Mouse (Mus musculus) brain, embryonic 14.5 days (tissue): ENCODE measurements around the gene Plcb4. TPM values are rescaled to one million over a fixed set of nuclear protein-coding genes. Genes with fewer than 3 reads are reported as not detected.
"Not testable (repeated sequence)": the region's sequence is repeated elsewhere in the genome, so short reads cannot be mapped to it uniquely, and the experiment has no call there.

Source experiments
- DNase-seq: peaks from one replicate; pipeline ENCODE4 v3.0.0-alpha.2; 2011; ENCODE audit warnings: low read depth
- CTCF ChIP-seq: fragments of 200-500 bp; IDR thresholded peaks from 2 replicates; pipeline ENCODE4 v1.5.1; 2012; ENCODE audit warnings: inconsistent platforms, mild to moderate bottlenecking, moderate library complexity, borderline replicate concordance; ENCODE audit not compliant: insufficient read depth, insufficient read length; ENCODE audit errors: extremely low read depth
- POLR2A ChIP-seq: fragments of 200-500 bp; IDR thresholded peaks from 2 replicates; pipeline ENCODE4 v1.6.1; 2012; ENCODE audit warnings: mild to moderate bottlenecking, inconsistent platforms, borderline replicate concordance; ENCODE audit not compliant: poor library complexity, insufficient read depth, insufficient read length, severe bottlenecking; ENCODE audit errors: extremely low read depth
- polyA plus RNA-seq: library from polyadenylated mRNA; depleted of rRNA; stranded (reverse); fragments of >200 nt; gene quantifications from 2 replicates; pipeline ENCODE4 v1.2.3, GENCODE M21; 2012

Plcb4 gene
- polyA plus RNA-seq, 1 experiment = 40.1 TPM

GRCm38 (mm10) chr2:135983972-135984371, 325.2 kb downstream of the Plcb4 start:
- DNase-seq = no peak
- TF ChIP-seq POLR2A = no peak
- TF ChIP-seq CTCF = no peak

- TF ChIP-seq POLR2A (no peak), CTCF (peak; percentile 21; the same call in 1 of the 2 replicates)
- DNase-seq = no peak
Measured at GRCm38 (mm10) chr2:135985536-135986265, 326.9 kb downstream of the Plcb4 start.

DNA sequence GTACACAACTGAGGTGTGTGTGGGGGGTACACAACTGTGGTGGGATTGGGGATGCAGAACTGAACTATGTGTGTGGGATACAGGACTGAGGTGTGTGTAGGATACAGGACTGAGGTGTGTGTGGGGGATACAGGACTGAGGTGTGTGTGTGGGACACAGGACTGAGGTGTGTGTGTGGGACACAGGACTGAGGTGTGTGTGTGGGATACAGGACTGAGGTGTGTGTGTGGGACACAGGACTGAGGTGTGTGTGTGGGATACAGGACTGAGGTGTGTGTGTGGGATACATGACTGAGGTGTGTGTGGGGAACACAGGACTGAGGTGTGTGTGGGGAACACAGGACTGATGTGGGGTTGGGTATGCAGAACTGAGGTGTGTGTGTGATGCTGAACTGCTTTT, 329.7 kb downstream of the Plcb4 start:
- DNase-seq = not testable (repeated sequence)

DNA sequence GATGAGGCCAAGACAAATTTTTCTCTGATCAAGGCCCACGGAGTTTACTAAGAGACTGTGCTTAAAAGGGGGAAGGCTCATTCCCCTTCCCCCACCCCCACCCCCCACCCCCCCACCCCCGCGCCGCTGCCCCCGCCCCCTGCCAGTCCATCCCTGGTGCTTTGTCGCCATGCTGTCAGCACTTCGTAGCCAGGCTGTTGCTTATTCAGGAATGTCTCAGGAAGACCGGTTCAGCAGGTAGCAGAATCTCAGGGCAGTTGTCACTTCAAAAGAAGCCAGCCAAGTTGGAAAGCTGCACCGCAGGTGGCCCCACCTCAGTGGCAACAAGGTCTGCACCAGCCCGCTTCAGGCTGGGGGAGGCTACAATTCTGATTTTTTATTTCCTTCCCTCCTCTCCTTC, 331.9 kb downstream of the Plcb4 start:
- not testable (repeated sequence) for DNase-seq

DNA sequence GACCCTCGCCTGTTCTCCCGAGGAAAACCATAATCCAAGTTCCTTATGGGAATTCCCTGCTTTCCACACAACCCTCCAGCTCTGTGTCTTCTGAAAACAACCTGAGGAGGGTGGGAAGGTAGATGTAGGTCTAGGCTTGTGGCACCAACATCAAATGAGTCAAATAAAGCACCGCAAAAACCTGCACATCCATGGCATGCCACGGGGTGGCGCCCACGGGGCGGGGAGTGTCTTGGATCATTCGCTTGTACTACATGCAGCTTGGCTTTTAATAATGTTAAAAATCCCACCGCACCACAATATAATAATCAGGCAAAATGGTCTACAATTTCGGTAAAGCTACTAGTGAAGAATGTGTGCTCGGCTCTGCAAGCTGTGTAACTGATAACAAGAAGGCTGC, 334.5 kb downstream of the Plcb4 start:
- TF ChIP-seq POLR2A (no peak), CTCF (peak; percentile 27; the same call in 1 of the 2 replicates)
- DNase-seq = no peak

DNA sequence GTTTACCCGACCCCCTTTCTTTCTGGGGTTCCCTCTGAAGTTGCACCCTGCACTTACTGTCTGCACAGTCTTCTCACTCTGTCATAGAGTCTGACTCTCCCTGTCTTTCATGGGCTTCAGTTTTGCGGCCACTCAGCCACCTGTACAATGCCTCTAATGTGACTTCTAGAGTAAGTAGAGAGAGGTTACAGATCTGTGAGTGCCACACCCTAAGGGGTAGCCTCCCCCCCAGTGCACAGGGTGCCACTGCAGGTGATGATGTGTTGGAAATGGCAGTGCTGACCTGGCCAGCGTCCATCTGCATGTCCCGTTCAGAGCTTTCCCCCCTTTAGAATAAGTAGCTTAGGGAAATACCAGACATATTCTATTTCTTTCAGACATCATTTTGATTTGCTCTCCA, 336.4 kb downstream of the Plcb4 start:
- no peak for TF ChIP-seq POLR2A
- no peak for TF ChIP-seq CTCF
- DNase-seq = no peak

DNA sequence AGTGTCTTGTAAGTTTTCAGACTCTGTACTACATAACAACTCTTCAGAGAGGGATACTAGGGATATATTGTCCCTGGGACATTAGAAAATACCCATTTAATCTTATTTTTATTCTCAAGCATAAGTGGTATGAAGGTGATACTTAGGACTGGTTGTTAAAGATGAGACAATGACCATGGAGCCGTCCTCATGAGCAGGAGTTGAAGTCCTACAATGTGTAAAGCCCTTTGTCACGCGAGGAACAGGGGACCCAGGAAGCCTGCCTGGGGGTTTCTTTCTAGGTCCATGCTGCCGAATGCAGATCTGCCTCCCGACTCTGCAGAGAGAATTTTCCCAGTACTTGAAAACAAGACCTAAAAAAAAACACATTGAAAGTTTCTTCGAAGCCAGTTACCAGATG, 338.1 kb downstream of the Plcb4 start:
- no peak for TF ChIP-seq POLR2A
- no peak for TF ChIP-seq CTCF
- no peak for DNase-seq

- TF ChIP-seq CTCF = no peak
- TF ChIP-seq POLR2A = no peak
- DNase-seq = peak; percentile 89
Measured at GRCm38 (mm10) chr2:135997361-135998150, 338.7 kb downstream of the Plcb4 start.

DNA sequence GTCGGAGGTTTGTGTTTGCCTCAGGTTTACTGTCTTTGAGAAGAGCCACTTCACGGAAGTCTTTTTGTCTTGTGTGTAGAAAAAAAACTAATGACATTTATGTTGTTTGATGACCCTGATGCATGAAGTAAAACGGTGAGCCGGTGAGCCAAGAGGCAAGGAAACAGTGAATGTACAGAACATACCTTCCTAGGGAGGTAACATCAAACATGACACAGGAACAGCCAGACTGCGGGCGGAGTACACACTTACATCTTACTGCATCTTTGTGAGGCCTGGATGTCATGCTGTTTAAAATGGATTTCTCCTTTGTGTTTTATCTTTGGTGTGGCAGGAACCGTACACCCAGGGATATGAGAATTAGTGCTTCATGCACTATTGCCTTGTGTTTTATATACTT, 340.1 kb downstream of the Plcb4 start:
- DNase-seq = no peak
- TF ChIP-seq CTCF (no peak), POLR2A (no peak)

GRCm38 (mm10) chr2:135999361-135999760, 340.6 kb downstream of the Plcb4 start:
- TF ChIP-seq POLR2A (no peak), CTCF (no peak)
- DNase-seq = no peak

GRCm38 (mm10) chr2:136000933-136001332, 342.1 kb downstream of the Plcb4 start:
- DNase-seq = no peak
- TF ChIP-seq CTCF (no peak), POLR2A (no peak)

- peak; percentile 74; the same call in 1 of the 2 replicates for TF ChIP-seq CTCF
- no peak for TF ChIP-seq POLR2A
- DNase-seq = peak; percentile 71
Measured at GRCm38 (mm10) chr2:136002118-136002517, 343.3 kb downstream of the Plcb4 start.

- no peak for DNase-seq
- TF ChIP-seq CTCF (no peak), POLR2A (no peak)
Measured at GRCm38 (mm10) chr2:136003836-136004235, 345.0 kb downstream of the Plcb4 start.
